Mouse (Mus musculus) cerebellum, adult 11 months (tissue): Measurements from ENCODE around the gene Fign.

ENCODE experiments used
- DNase-seq: peaks from one replicate; pipeline ENCODE4 v3.0.0; 2022

The Fign gene

GRCm38 (mm10) chr2:64097937-64098617, at the start of gene Fign:
Gene Fign (minus strand): TSS chr2:64098038.
- DNase-seq: peak; percentile 13

GRCm38 (mm10) chr2:64133597-64133996, 35.8 kb upstream of the Fign start:
- no peak for DNase-seq

- DNase-seq: no peak
Measured at GRCm38 (mm10) chr2:64120495-64120894, 22.7 kb upstream of the Fign start.

- DNase-seq: no peak
Measured at GRCm38 (mm10) chr2:64116613-64117012, 18.8 kb upstream of the Fign start.

- no peak for DNase-seq
Measured at GRCm38 (mm10) chr2:64111133-64111532, 13.3 kb upstream of the Fign start.

- DNase-seq: no peak
Measured at GRCm38 (mm10) chr2:64109860-64110259, 12.0 kb upstream of the Fign start.

- DNase-seq: no peak
Measured at GRCm38 (mm10) chr2:64108040-64108439, 10.2 kb upstream of the Fign start.

GRCm38 (mm10) chr2:64098618-64099320, 931 bp upstream of the Fign start:
- DNase-seq: no peak

- no peak for DNase-seq
Measured at GRCm38 (mm10) chr2:64096721-64097411, 972 bp downstream of the Fign start.

- no peak for DNase-seq
Measured at GRCm38 (mm10) chr2:64096176-64096575, 1.7 kb downstream of the Fign start.

GRCm38 (mm10) chr2:64095561-64095960, 2.3 kb downstream of the Fign start:
- DNase-seq: no peak

GRCm38 (mm10) chr2:64093087-64093486, 4.8 kb downstream of the Fign start:
- DNase-seq: no peak

- DNase-seq: no peak
Measured at GRCm38 (mm10) chr2:64083853-64084427, 13.9 kb downstream of the Fign start.

- DNase-seq: no peak
Measured at GRCm38 (mm10) chr2:64079765-64080164, 18.1 kb downstream of the Fign start.

- no peak for DNase-seq
Measured at GRCm38 (mm10) chr2:64078551-64078950, 19.3 kb downstream of the Fign start.

GRCm38 (mm10) chr2:64077846-64078245, 20.0 kb downstream of the Fign start:
- no peak for DNase-seq

- no peak for DNase-seq
Measured at GRCm38 (mm10) chr2:64075873-64076272, 22.0 kb downstream of the Fign start.

- no peak for DNase-seq
Measured at GRCm38 (mm10) chr2:64074602-64075389, 23.0 kb downstream of the Fign start.

- DNase-seq: no peak
Measured at GRCm38 (mm10) chr2:64072158-64072557, 25.7 kb downstream of the Fign start.

- no peak for DNase-seq
Measured at GRCm38 (mm10) chr2:64069950-64070695, 27.7 kb downstream of the Fign start.

- DNase-seq: no peak
Measured at GRCm38 (mm10) chr2:64065511-64065910, 32.3 kb downstream of the Fign start.

- DNase-seq: no peak
Measured at GRCm38 (mm10) chr2:64059477-64059876, 38.4 kb downstream of the Fign start.
